Mouse (Mus musculus) liver, postnatal 0 days (tissue): ENCODE results near the gene Rgs6.

ENCODE experiments used
- CTCF ChIP-seq: sonication (generic); IDR thresholded peaks from 2 replicates; pipeline ENCODE4 v1.5.1; 2016; ENCODE audit warnings: antibody characterized with exemption, low read depth
- EP300 ChIP-seq: IDR thresholded peaks from 2 replicates; pipeline ENCODE4 v1.6.1; 2016; ENCODE audit warnings: antibody characterized with exemption, low read depth, mild to moderate bottlenecking

DNA sequence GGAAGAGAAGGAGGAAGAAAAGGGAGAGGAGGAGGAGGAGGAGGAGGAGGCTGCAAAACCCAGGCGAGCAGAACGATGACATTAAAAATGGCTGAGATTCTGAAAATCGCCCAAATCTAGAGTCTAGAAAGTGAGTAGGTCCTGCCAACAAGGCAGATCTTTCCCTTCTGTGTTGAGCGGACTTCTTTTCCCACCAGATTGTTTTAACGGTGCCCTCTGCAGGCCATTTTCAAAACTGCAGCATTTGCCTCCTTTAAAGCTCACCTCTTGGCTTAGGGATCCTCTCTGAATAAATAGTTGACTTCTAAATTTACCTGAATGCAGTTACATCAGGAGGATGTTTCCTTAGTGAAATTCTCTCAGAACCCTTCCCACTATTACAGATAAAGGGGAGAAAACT, 358.4 kb downstream of the Rgs6 start:
- TF ChIP-seq CTCF: peak; percentile 76
- TF ChIP-seq EP300: no peak
